Mouse (Mus musculus) lung, adult 2 months (tissue): ENCODE results near the gene Ripor1. TPM values are rescaled to one million over a fixed set of nuclear protein-coding genes. Genes with fewer than 3 reads are reported as not detected.

Experiments
- DNase-seq: peaks from one replicate; pipeline ENCODE4 v3.0.0; 2022
- H3K4me1 ChIP-seq: fragments of 200-500 bp; 2 replicates; pipeline ENCODE4 v1.6.1; 2011; ENCODE audit warnings: low read length; ENCODE audit not compliant: control insufficient read depth, insufficient read depth
- H3K4me3 ChIP-seq: fragments of 200-500 bp; replicated peaks from 2 replicates; pipeline ENCODE3; 2011; ENCODE audit warnings: low read depth, mild to moderate bottlenecking, control low read depth, low read length; ENCODE audit errors: extremely low read depth
- CTCF ChIP-seq: fragments of 200-500 bp; IDR thresholded peaks from 2 replicates; pipeline ENCODE4 v1.5.1; 2011; ENCODE audit warnings: mild to moderate bottlenecking, low read length, control low read depth; ENCODE audit not compliant: insufficient read depth
- POLR2A ChIP-seq: fragments of 200-500 bp; IDR thresholded peaks from 2 replicates; pipeline ENCODE4 v1.6.1; 2011; ENCODE audit warnings: low read depth, mild to moderate bottlenecking, control low read depth, low read length, borderline replicate concordance; ENCODE audit errors: extremely low read depth
- WGBS: fragments of 180-500 bp; shearing (Covaris S2); methylation state at CpG from one replicate; pipeline ENCODE4 v1.1.7; 2018; 5-methylcytosine and 5-hydroxymethylcytosine counted together
- polyA plus RNA-seq: library from polyadenylated mRNA; depleted of rRNA; stranded (reverse); fragments of >200 nt; gene quantifications from 2 replicates; pipeline ENCODE4 v1.2.3, GENCODE M21; 2012

Ripor1 gene
- polyA plus RNA-seq, 1 experiment, result 71.7 TPM

GRCm38 (mm10) chr8:105613830-105614511 lies 8.9 kb downstream of the Ripor1 start:
- 9% methylated on average over 50 of the region's 50 CpGs for WGBS
- peak overlapping the region; percentile 71 for H3K4me3 ChIP-seq
- TF ChIP-seq CTCF (no peak), POLR2A (peak; percentile 67; the same call in 1 of the 2 replicates)
- peak; percentile 77 for DNase-seq
- peaks cover 8% of the 10 kb centered on the region; the same call in 1 of the 2 replicates for H3K4me1 ChIP-seq

GRCm38 (mm10) chr8:105615942-105616341 lies 10.9 kb downstream of the Ripor1 start:
- WGBS, result 91% methylated on average over 9 of the region's 9 CpGs
- TF ChIP-seq CTCF (no peak), POLR2A (no peak)

GRCm38 (mm10) chr8:105617451-105618278 lies 12.6 kb downstream of the Ripor1 start:
- TF ChIP-seq CTCF (no peak), POLR2A (no peak)
- WGBS, result 77% methylated on average over 21 of the region's 21 CpGs
- Histone ChIP-seq H3K4me3 (no peak overlapping the region), H3K4me1 (peaks cover 6% of the 10 kb centered on the region; the same call in 1 of the 2 replicates)
- no peak for DNase-seq

More at GRCm38 (mm10) chr8:105615942-105616341, 10.9 kb downstream of the Ripor1 start:
- no peak for DNase-seq
- no peak overlapping the region for H3K4me3 ChIP-seq
- H3K4me1 ChIP-seq, result peaks cover 2% of the 10 kb centered on the region; the same call in 1 of the 2 replicates

GRCm38 (mm10) chr8:105618279-105618634 lies 13.2 kb downstream of the Ripor1 start:
- Histone ChIP-seq H3K4me1 (peaks cover 7% of the 10 kb centered on the region; the same call in 1 of the 2 replicates), H3K4me3 (no peak overlapping the region)
- no peak for DNase-seq
- no peak for TF ChIP-seq POLR2A
- no peak for TF ChIP-seq CTCF
- 93% methylated on average over 5 of the region's 5 CpGs for WGBS

GRCm38 (mm10) chr8:105618892-105619591 lies 14.0 kb downstream of the Ripor1 start:
- Histone ChIP-seq H3K4me3 (no peak overlapping the region), H3K4me1 (peaks cover 7% of the 10 kb centered on the region; the same call in 1 of the 2 replicates)
- TF ChIP-seq CTCF (no peak), POLR2A (no peak)
- WGBS, result 92% methylated on average over 19 of the region's 19 CpGs
- no peak for DNase-seq

- peaks cover 7% of the 10 kb centered on the region; the same call in 1 of the 2 replicates for H3K4me1 ChIP-seq
- TF ChIP-seq CTCF, result no peak
- TF ChIP-seq POLR2A, result no peak
- 76% methylated on average over 19 of the region's 19 CpGs for WGBS
- no peak overlapping the region for H3K4me3 ChIP-seq
- no peak for DNase-seq
Observed at GRCm38 (mm10) chr8:105620211-105620610, 15.2 kb downstream of the Ripor1 start.

- TF ChIP-seq CTCF (no peak), POLR2A (no peak)
- DNase-seq, result no peak
- H3K4me3 ChIP-seq, result no peak overlapping the region
- WGBS, result 86% methylated on average over 21 of the region's 21 CpGs
- H3K4me1 ChIP-seq, result peaks cover 7% of the 10 kb centered on the region; the same call in 1 of the 2 replicates
Observed at GRCm38 (mm10) chr8:105620946-105621720, 16.1 kb downstream of the Ripor1 start.

GRCm38 (mm10) chr8:105621841-105622240 lies 16.8 kb downstream of the Ripor1 start:
- Histone ChIP-seq H3K4me3 (no peak overlapping the region), H3K4me1 (peaks cover 7% of the 10 kb centered on the region; the same call in 1 of the 2 replicates)
- TF ChIP-seq POLR2A (no peak), CTCF (no peak)
- 42% methylated on average over 4 of the region's 4 CpGs for WGBS
- DNase-seq, result no peak
